Mouse (Mus musculus) brain, adult 10 weeks (tissue): Measurements from ENCODE around the gene Ugt1a8. TPM values are rescaled to one million over a fixed set of nuclear protein-coding genes. Genes with fewer than 3 reads are reported as not detected.

Experiments
- polyA plus RNA-seq: library from polyadenylated mRNA; stranded (reverse); fragments of 350-450 nt; fragmentation: Illumina TruSeq; extraction: RNeasy Lipid Tissue Mini Kit (QIAGEN cat#74804); gene quantifications from one replicate; pipeline ENCODE4 v1.2.3, GENCODE M21; 2015; ENCODE audit warnings: low read depth, low replicate concordance

Gene Ugt1a8
- polyA plus RNA-seq = not detected

DNA sequence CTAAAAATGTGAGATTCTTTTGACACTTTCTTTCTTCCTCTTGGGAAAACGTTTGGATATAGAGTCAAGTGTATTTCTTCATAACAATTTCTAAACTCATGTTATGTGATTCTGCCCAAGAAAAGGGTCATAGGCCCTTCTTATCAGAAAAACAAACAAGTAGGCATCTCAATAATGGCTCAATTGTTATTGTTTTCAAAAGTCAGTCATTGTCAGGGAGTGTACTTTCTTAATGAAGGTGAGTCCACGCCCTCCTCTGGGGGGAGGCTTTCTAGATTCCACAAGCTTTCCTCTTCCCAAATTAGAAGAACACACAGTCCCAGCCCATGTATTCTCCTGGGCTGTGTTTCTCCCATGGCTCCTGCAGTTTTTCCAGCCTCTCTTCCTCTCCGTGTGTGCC, at the start of gene Ugt1a8:
Gene Ugt1a8, plus strand, starts transcription at position 301 of the 400 bp plus-strand sequence.

DNA sequence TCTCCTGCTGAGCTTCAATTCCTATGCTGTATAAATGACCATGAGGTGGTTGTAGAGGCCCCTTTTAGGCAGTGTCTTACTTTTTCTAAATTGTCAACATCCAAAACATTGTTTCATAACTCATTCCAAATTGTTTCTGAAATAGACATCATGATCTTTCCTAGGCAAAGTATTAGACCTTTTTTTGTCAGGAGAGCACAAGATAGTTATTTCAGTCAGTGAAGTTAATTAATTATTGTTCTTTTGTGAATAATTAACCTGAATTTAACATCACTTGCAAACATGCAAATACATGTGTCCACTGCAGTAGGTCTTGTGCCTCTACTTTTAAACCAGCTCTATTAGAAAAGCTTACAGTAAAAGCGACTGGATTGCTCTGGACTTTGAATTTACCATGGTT, 32.5 kb upstream of the Ugt1a8 start, which contains the start of gene Ugt1a10:
Gene Ugt1a10, plus strand, starts transcription at position 301 of the 400 bp plus-strand sequence.

DNA sequence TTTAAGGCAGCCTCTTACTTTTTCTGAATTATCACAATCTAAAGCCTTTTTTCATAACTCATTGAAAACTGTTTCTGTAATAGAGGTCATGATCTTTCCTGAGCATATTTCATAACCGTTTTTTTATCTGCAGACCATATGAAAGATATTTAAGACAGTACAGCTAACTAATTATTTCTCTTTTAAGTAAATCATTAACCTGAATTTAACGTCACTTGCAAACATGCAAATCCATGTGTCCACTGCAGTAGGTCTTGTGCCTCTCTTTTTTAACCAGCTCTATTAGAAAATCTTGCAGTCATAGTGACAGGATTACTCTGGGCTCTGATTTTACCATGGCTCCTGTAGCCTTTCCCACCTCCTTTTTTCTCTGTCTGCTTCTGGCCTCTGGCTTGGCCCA, 17.1 kb upstream of the Ugt1a8 start, which contains the start of gene Ugt1a9:
Gene Ugt1a9, plus strand, starts transcription at position 306 of the 400 bp plus-strand sequence.

DNA sequence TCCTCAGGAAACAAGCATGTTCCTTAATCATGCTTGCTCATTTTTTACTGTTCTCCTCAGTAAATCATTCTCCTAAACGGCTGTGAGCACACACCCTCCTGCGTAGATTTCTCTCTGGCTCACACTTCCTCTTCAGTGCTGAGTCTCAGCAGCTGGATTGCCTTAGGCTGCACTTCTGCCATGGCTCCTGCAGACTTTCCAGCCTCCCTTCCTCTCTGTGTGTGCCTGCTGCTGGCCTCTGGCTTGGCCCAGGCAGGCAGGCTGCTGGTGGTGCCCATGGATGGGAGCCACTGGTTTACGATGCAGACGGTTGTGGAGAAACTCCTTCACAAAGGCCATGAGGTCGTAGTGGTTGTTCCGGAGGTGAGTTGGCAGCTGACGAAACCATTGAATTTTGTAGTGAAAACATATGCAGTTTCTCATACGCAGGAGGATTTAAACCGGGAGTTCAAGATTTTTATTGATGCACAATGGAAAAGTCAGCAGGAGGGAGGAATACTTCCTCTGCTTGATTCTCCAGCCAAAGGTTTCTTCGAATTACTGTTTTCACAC, 7.4 kb downstream of the Ugt1a8 start, which contains the start of gene Ugt1a7c:
Gene Ugt1a7c, plus strand, starts transcription at position 122 of the 552 bp plus-strand sequence.

DNA sequence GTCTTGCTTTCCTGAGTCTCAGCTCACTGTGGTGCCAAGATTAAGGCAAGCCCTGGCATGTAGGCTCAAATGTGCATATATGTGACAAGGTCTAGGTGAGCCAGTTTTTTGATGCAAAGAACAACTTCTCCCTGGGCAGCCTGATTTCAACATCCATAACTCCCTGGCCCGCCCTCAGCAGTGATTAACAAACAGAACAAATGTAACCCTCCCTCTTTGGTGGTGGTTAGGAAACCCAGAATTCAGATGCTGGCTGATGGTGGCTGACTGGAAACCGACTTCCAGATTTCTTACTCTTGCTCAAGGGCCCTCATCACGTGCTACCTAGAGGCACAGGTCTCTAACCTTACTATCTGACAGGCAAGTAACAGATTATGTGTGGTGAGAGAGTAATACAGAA, 15.4 kb downstream of the Ugt1a8 start, which contains the start of gene Ugt1a6b:
Gene Ugt1a6b, plus strand, starts transcription at position 234 of the 400 bp plus-strand sequence.

DNA sequence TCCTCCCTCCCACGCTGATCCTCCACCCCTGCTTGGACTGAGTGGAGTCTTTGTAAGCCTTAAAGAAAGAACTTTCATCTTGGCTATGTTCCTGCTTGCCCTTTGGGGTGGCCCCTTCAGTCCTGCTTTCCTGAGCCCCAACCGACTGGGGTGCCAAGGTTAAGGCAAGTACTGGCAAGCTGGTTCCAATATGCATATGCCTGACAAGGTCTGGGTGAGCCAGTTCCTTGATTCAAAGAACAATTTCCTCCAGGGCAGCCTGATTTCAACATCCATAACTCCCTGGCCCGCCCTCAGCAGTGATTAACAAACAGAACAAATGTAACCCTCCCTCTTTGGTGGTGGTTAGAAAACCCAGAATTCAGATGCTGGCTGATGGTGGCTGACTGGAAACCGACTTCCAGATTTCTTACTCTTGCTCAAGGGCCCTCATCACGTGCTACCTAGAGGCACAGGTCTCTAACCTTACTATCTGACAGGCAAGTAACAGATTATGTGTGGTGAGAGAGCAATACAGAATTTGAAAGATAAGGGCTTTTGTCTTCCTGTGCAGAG, 46.9 kb downstream of the Ugt1a8 start, which contains the start of gene Ugt1a6a:
Gene Ugt1a6a, plus strand, starts transcription at position 353 of the 555 bp plus-strand sequence.

DNA sequence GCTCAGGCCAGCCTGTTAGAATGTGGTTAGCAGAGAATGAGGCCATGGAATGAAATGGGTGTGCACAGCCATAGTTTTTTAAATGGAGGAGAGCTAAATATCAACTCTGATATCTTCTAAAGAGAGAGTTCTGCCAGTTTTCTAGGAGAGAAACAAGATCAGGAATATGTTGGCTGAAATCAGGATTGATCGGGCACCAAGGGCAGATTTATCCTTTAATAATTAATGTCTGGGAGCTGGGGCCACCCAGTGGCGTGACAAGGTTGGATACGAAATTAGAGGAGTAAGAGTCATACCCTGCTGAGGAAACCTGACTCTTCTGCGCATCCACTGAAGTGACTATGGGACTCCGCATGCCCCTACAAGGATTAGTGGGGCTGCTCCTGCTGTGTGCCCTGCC, 78.1 kb downstream of the Ugt1a8 start, which contains the start of gene Ugt1a5:
Gene Ugt1a5, plus strand, starts transcription at position 302 of the 400 bp plus-strand sequence.

DNA sequence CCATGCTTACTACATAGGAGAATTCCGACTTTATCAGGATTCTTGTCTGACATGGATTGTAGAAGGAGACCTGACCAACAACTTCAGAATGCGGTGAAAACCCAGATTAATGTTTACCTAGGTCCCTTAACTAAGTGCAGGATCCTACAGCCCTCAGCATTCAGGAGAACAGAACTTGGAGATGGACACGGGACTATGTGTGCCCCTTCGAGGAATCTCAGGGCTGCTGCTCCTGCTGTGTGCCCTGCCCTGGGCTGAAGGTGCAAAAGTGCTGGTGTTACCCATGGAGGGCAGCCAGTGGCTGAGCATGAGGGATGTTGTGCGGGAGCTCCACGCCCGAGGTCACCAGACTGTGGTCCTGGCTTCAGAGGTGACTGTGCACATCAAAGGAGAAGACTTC, 112.8 kb downstream of the Ugt1a8 start, which contains the start of gene Ugt1a2:
Gene Ugt1a2, plus strand, starts transcription at position 146 of the 400 bp plus-strand sequence.

DNA sequence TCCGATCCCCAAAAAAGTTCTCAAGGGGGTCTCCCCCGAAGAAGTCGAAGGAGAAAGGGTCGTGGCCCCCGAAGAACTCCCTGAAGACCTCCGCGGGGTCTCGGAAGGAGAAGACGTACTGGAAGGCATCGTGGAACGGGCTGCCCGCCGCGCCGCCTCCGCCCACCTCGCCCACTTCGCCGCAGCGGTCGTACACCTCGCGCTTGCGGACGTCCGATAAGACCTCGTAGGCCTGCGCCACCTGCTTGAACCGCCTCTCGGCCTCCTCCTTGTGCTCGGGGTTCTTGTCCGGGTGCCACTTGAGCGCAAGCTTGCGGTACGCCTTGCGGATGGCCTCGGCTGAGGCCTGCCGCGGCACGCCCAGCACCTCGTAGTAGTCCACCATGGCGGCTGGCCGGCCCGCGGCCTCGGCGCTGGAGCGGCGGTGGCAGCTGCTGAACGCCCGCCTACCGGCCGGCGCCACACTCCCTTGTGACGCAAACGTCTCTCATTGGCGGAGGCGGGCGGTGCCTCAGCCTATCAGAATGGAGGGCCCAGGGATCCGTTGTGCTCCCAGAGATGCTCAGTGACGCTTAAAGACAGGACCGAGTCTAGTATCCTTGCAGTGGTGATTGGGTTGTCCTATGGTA, 117.8 kb downstream of the Ugt1a8 start, which contains the start of gene Dnajb3:
Gene Dnajb3, minus strand, starts transcription at position 489 of the 629 bp plus-strand sequence.

DNA sequence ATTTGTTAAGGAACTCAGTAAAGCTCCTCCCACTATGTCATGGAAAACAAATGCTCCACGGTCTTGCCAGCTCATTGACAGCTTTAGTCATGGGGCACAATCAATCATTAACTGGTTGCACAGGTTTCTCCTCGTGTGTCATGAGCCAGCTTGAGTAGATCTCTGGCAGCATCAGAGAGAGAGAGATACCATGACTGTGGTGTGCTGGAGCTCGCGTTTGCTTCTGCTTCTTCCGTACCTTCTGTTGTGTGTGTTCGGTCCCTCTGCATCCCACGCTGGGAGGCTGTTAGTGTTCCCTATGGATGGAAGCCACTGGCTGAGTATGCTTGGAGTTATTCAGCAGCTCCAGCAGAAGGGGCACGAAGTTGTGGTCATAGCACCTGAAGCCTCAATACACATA, 124.2 kb downstream of the Ugt1a8 start, which contains the start of gene Ugt1a1:
Gene Ugt1a1, plus strand, starts transcription at position 148 of the 400 bp plus-strand sequence.

DNA sequence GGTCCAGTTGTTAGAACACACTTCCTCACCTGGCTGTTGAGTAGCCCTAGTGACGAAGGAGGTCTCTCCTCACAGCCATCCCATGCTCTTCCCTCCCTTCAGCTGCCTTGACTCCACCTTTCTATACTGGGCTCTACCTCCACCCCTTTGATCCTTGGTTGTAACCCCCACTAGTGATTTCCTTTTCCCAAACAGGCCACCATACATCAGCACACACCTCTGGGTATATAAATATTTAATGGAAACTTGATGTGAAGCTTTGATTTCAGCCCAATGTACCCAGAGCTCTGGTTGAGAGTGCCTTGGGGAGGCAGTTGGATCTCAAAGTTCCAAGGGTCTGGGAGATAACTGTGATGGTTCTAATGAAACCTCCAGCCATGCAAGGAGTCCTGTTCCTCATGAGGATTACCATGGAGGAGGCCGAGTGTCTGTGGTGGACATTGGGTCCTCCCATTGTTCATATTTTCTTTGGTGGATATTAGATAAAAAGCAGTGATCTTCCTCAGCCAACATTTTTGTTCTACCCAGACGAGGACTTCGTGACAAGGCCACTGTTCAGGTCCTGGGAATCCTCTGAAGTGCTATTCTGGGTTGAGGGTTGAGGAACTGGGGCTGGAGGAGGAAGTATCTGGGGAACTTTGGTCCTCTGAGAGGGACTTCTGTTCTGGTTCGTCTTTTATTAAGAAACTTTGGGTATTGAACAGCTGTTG, 139.2 kb downstream of the Ugt1a8 start, which contains the start of gene Mroh2a:
Gene Mroh2a, plus strand, starts transcription at position 317 of the 710 bp plus-strand sequence.

Other genes starting within 250 kb of the Ugt1a8 start
- gene Dgkd, start 234.5 kb upstream of the Ugt1a8 start, polyA plus RNA-seq = 47.6 TPM
- 11.7 TPM for gene Usp40, start 79.3 kb upstream of the Ugt1a8 start, polyA plus RNA-seq
- gene Ugt1a10, start 32.4 kb upstream of the Ugt1a8 start, polyA plus RNA-seq = not detected
- gene Ugt1a9, start 17.0 kb upstream of the Ugt1a8 start, polyA plus RNA-seq = not detected
- gene Ugt1a7c, start 7.2 kb downstream of the Ugt1a8 start, polyA plus RNA-seq = 1.1 TPM
- not detected for gene Ugt1a6b, start 15.4 kb downstream of the Ugt1a8 start, polyA plus RNA-seq
- 3.1 TPM for gene Ugt1a6a, start 47.0 kb downstream of the Ugt1a8 start, polyA plus RNA-seq
- gene Ugt1a5, start 78.2 kb downstream of the Ugt1a8 start, polyA plus RNA-seq = not detected
- not detected for gene Ugt1a2, start 112.8 kb downstream of the Ugt1a8 start, polyA plus RNA-seq
- gene Dnajb3, start 118.0 kb downstream of the Ugt1a8 start, polyA plus RNA-seq = 2.6 TPM
- gene Ugt1a1, start 124.1 kb downstream of the Ugt1a8 start, polyA plus RNA-seq = not detected
- gene Mroh2a, start 139.2 kb downstream of the Ugt1a8 start, polyA plus RNA-seq = 0.28 TPM
- 48.2 TPM for gene Hjurp, start 189.8 kb downstream of the Ugt1a8 start, polyA plus RNA-seq
- gene Trpm8, start 189.8 kb downstream of the Ugt1a8 start, polyA plus RNA-seq = 0.12 TPM